Mouse (Mus musculus) heart, embryonic 14.5 days (tissue): Measurements from ENCODE around the gene Gm10715. TPM values are rescaled to one million over a fixed set of nuclear protein-coding genes. Genes with fewer than 3 reads are reported as not detected.
"Not testable (repeated sequence)": the region's sequence is repeated elsewhere in the genome, so short reads cannot be mapped to it uniquely, and the experiment has no call there.

Experiments used
- ATAC-seq: fragments of 200-750 bp; cut with Nextera tagmentation; 2 replicates; pipeline ENCODE4 v1.8.0; 2017; ENCODE audit warnings: low read depth, moderate TSS enrichment; ENCODE audit not compliant: insufficient number of reproducible peaks, insufficient read depth, low FRiP score
- H3K27ac ChIP-seq, 2 experiments: fragments of 200-500 bp in 1 of 2; fragments of 300-500 bp in 1 of 2; sonication (generic) in 1 of 2; replicated peaks in 1 of 2; 2 replicates each; pipeline ENCODE4 v1.5.1; 2012 to 2014; ENCODE audit warnings: low read depth in 2 of 2, low read length in 2 of 2, control low read depth in 1 of 2, mild to moderate bottlenecking in 1 of 2, mixed read lengths in 1 of 2; ENCODE audit not compliant: control insufficient read depth in 1 of 2, insufficient read depth in 1 of 2
- H3K27me3 ChIP-seq: fragments of 300-500 bp; sonication (generic); 2 replicates; pipeline ENCODE4 v1.6.1; 2014; ENCODE audit warnings: mild to moderate bottlenecking, low read length, control low read depth; ENCODE audit not compliant: control insufficient read depth, insufficient read depth
- H3K36me3 ChIP-seq: fragments of 300-500 bp; sonication (generic); 2 replicates; pipeline ENCODE4 v1.6.1; 2014; ENCODE audit warnings: mild to moderate bottlenecking, control low read depth, low read length, mixed read lengths; ENCODE audit not compliant: control insufficient read depth, insufficient read depth
- H3K4me1 ChIP-seq, 2 experiments: fragments of 200-500 bp in 1 of 2; fragments of 300-500 bp in 1 of 2; sonication (generic) in 1 of 2; 2 replicates each; pipeline ENCODE4 v1.6.1; 2012 to 2014; ENCODE audit warnings: low read length in 2 of 2, control low read depth in 1 of 2, mixed read lengths in 1 of 2; ENCODE audit not compliant: control insufficient read depth in 2 of 2, insufficient read depth in 2 of 2
- H3K4me2 ChIP-seq: fragments of 300-500 bp; sonication (generic); 2 replicates; pipeline ENCODE4 v1.6.1; 2014; ENCODE audit warnings: mild to moderate bottlenecking, low read length
- H3K4me3 ChIP-seq, 2 experiments: fragments of 200-500 bp in 1 of 2; fragments of 300-500 bp in 1 of 2; sonication (generic) in 1 of 2; 2 replicates each; pipeline ENCODE4 v1.5.1; 2012 to 2014; ENCODE audit warnings: low read length in 2 of 2, mild to moderate bottlenecking in 2 of 2, control low read depth in 1 of 2, low read depth in 1 of 2, moderate library complexity in 1 of 2; ENCODE audit not compliant: control insufficient read depth in 1 of 2, insufficient read depth in 1 of 2
- H3K9ac ChIP-seq: fragments of 300-500 bp; sonication (generic); 2 replicates; pipeline ENCODE4 v1.6.1; 2014; ENCODE audit warnings: mild to moderate bottlenecking, low read length
- H3K9me3 ChIP-seq: fragments of 300-500 bp; sonication (generic); 2 replicates; pipeline ENCODE4 v1.6.1; 2016; ENCODE audit warnings: low read length, control low read depth; ENCODE audit not compliant: control insufficient read depth
- WGBS: fragments of 180-500 bp; shearing (Covaris S2); extraction: QIAGEN DNeasy Blood & Tissue Kit; methylation state at CpG from one replicate; pipeline ENCODE4 v1.1.7; 2014; 5-methylcytosine and 5-hydroxymethylcytosine counted together
- polyA plus RNA-seq: library from polyadenylated mRNA; unstranded; fragments of >200 nt; fragmentation: Nextera tagmentation; extraction: Ambion mirVana; gene quantifications from 2 replicates; pipeline ENCODE4 v1.2.1, GENCODE M21; 2014

The Gm10715 gene
- polyA plus RNA-seq = not detected in 2 replicates

GRCm38 (mm10) chr9:3036577-3036976 is at the start of gene Gm10715:
Gene Gm10715 (plus strand): TSS chr9:3036877.
- not testable (repeated sequence) for H3K4me2 ChIP-seq, H3K4me1 ChIP-seq, H3K27ac ChIP-seq, ATAC-seq, H3K27me3 ChIP-seq, H3K9ac ChIP-seq, H3K4me3 ChIP-seq, H3K9me3 ChIP-seq, H3K36me3 ChIP-seq
- 71% methylated on average over 6 of the region's 8 CpGs for WGBS

- H3K27ac ChIP-seq, H3K4me2 ChIP-seq, H3K27me3 ChIP-seq, H3K9ac ChIP-seq, H3K4me1 ChIP-seq, H3K9me3 ChIP-seq, H3K4me3 ChIP-seq, H3K36me3 ChIP-seq, ATAC-seq: not testable (repeated sequence)
- 62% methylated on average over 12 of the region's 12 CpGs for whole genome bisulfite sequencing
Measured at GRCm38 (mm10) chr9:3000445-3000972, 36.2 kb upstream of the Gm10715 start, which contains the start of gene Gm10722. Gene Gm10722 (plus strand): TSS chr9:3000922.

- not testable (repeated sequence) for H3K4me1 ChIP-seq, H3K9ac ChIP-seq, H3K27me3 ChIP-seq, H3K9me3 ChIP-seq, H3K4me2 ChIP-seq, H3K36me3 ChIP-seq, H3K27ac ChIP-seq, H3K4me3 ChIP-seq, ATAC-seq
- 60% methylated on average over 8 of the region's 8 CpGs for WGBS
Measured at GRCm38 (mm10) chr9:3001006-3001405, 35.7 kb upstream of the Gm10715 start.

GRCm38 (mm10) chr9:3001948-3002659 is 34.6 kb upstream of the Gm10715 start:
- not testable (repeated sequence) for H3K9me3 ChIP-seq

GRCm38 (mm10) chr9:3002794-3003396 is 33.8 kb upstream of the Gm10715 start, which contains the start of gene Gm11168:
Gene Gm11168 (plus strand): TSS chr9:3003346.
- H3K4me2 ChIP-seq, H3K4me1 ChIP-seq, H3K4me3 ChIP-seq, H3K36me3 ChIP-seq, ATAC-seq, H3K9me3 ChIP-seq, H3K9ac ChIP-seq, H3K27me3 ChIP-seq, H3K27ac ChIP-seq: not testable (repeated sequence)
- 73% methylated on average over 6 of the region's 14 CpGs for WGBS

More at GRCm38 (mm10) chr9:3001948-3002659, 34.6 kb upstream of the Gm10715 start:
- not testable (repeated sequence) for H3K27ac ChIP-seq, H3K27me3 ChIP-seq, H3K9ac ChIP-seq, H3K4me3 ChIP-seq, H3K4me1 ChIP-seq, H3K4me2 ChIP-seq, H3K36me3 ChIP-seq
- 47% methylated on average over 8 of the region's 11 CpGs for WGBS
- ATAC-seq = peak; percentile 86

- 77% methylated on average over 1 of the region's 5 CpGs for WGBS
- not testable (repeated sequence) for H3K4me2 ChIP-seq, H3K27me3 ChIP-seq, H3K9ac ChIP-seq, H3K4me3 ChIP-seq, H3K27ac ChIP-seq, ATAC-seq, H3K9me3 ChIP-seq, H3K4me1 ChIP-seq, H3K36me3 ChIP-seq
Measured at GRCm38 (mm10) chr9:3006179-3006578, 30.5 kb upstream of the Gm10715 start.

GRCm38 (mm10) chr9:3006636-3007035 is 30.0 kb upstream of the Gm10715 start:
- H3K27ac ChIP-seq, H3K4me1 ChIP-seq, H3K4me3 ChIP-seq, H3K36me3 ChIP-seq, H3K9me3 ChIP-seq, H3K4me2 ChIP-seq, H3K27me3 ChIP-seq, H3K9ac ChIP-seq: not testable (repeated sequence)
- peak; percentile 63 for ATAC-seq
- 66% methylated on average over 7 of the region's 8 CpGs for WGBS
